Mouse (Mus musculus): ENCODE data around the gene Efhd1.

The Efhd1 gene

GRCm38 (mm10) chr1:87270204-87270603 lies 6.0 kb downstream of the Efhd1 start:
- DNase-seq (ENCODE audit: low spot score) = no peak

GRCm38 (mm10) chr1:87270641-87271467 lies 6.7 kb downstream of the Efhd1 start:
- peak; percentile 51 for DNase-seq (ENCODE audit: low spot score)

- no peak for DNase-seq (ENCODE audit: low spot score)
Observed at GRCm38 (mm10) chr1:87271596-87271995, 7.4 kb downstream of the Efhd1 start.

- DNase-seq (ENCODE audit: low spot score) = no peak
Observed at GRCm38 (mm10) chr1:87272462-87272861, 8.3 kb downstream of the Efhd1 start.

- DNase-seq (ENCODE audit: low spot score) = no peak
Observed at GRCm38 (mm10) chr1:87273514-87273942, 9.4 kb downstream of the Efhd1 start.

- DNase-seq (ENCODE audit: low spot score) = no peak
Observed at GRCm38 (mm10) chr1:87274134-87274533, 10.0 kb downstream of the Efhd1 start.

GRCm38 (mm10) chr1:87275151-87275550 lies 11.0 kb downstream of the Efhd1 start:
- DNase-seq (ENCODE audit: low spot score) = no peak

GRCm38 (mm10) chr1:87276056-87276455 lies 11.9 kb downstream of the Efhd1 start:
- no peak for DNase-seq (ENCODE audit: low spot score)

GRCm38 (mm10) chr1:87280281-87280680 lies 16.1 kb downstream of the Efhd1 start:
- DNase-seq (ENCODE audit: low spot score) = no peak

GRCm38 (mm10) chr1:87281599-87282412 lies 17.6 kb downstream of the Efhd1 start:
- no peak for DNase-seq (ENCODE audit: low spot score)

GRCm38 (mm10) chr1:87282413-87282788 lies 18.2 kb downstream of the Efhd1 start:
- no peak for DNase-seq (ENCODE audit: low spot score)

GRCm38 (mm10) chr1:87283410-87283960 lies 19.3 kb downstream of the Efhd1 start:
- no peak for DNase-seq (ENCODE audit: low spot score)

GRCm38 (mm10) chr1:87287105-87287504 lies 22.9 kb downstream of the Efhd1 start:
- DNase-seq (ENCODE audit: low spot score) = no peak

GRCm38 (mm10) chr1:87291416-87291815 lies 27.3 kb downstream of the Efhd1 start:
- DNase-seq (ENCODE audit: low spot score) = no peak

- DNase-seq (ENCODE audit: low spot score) = peak; percentile 83
Observed at GRCm38 (mm10) chr1:87292420-87293190, 28.4 kb downstream of the Efhd1 start.

GRCm38 (mm10) chr1:87294063-87294710 lies 30.0 kb downstream of the Efhd1 start:
- no peak for DNase-seq (ENCODE audit: low spot score)

GRCm38 (mm10) chr1:87294951-87295350 lies 30.8 kb downstream of the Efhd1 start:
- no peak for DNase-seq (ENCODE audit: low spot score)

GRCm38 (mm10) chr1:87297346-87297925 lies 33.3 kb downstream of the Efhd1 start:
- DNase-seq (ENCODE audit: low spot score) = no peak

GRCm38 (mm10) chr1:87300360-87301286 lies 36.5 kb downstream of the Efhd1 start:
- DNase-seq (ENCODE audit: low spot score) = no peak

- DNase-seq (ENCODE audit: low spot score) = no peak
Observed at GRCm38 (mm10) chr1:87301971-87302370, 37.8 kb downstream of the Efhd1 start.

Measured in retina, embryonic 14.5 days (tissue).